Mouse (Mus musculus) heart, postnatal 0 days (tissue): ENCODE data around the gene Dnaaf1. TPM values are rescaled to one million over a fixed set of nuclear protein-coding genes. Genes with fewer than 3 reads are reported as not detected.

Experiments
- ATAC-seq: fragments of 200-750 bp; cut with Nextera tagmentation; 2 replicates; pipeline ENCODE4 v1.8.0; 2017; ENCODE audit warnings: low read depth, moderate number of reproducible peaks, moderate library complexity; ENCODE audit not compliant: insufficient read depth
- DNase-seq: peaks from one replicate; pipeline ENCODE4 v3.0.0-alpha.2; 2016; ENCODE audit warnings: low spot score
- H3K27ac ChIP-seq: fragments of 300-500 bp; sonication (generic); 2 replicates; pipeline ENCODE4 v1.5.1; 2014; ENCODE audit warnings: low read depth, mild to moderate bottlenecking
- H3K27me3 ChIP-seq: fragments of 300-500 bp; sonication (generic); 2 replicates; pipeline ENCODE4 v1.6.1; 2014; ENCODE audit warnings: low read length, mixed read lengths; ENCODE audit not compliant: control insufficient read depth, insufficient read depth
- H3K36me3 ChIP-seq: fragments of 300-500 bp; sonication (generic); replicated peaks from 2 replicates; pipeline ENCODE4 v1.6.1; 2014; ENCODE audit warnings: low read length, mixed read lengths; ENCODE audit not compliant: control insufficient read depth, insufficient read depth
- H3K4me1 ChIP-seq: fragments of 300-500 bp; sonication (generic); 2 replicates; pipeline ENCODE4 v1.6.1; 2014; ENCODE audit warnings: antibody characterized with exemption; ENCODE audit not compliant: control insufficient read depth, insufficient read depth
- H3K4me2 ChIP-seq: fragments of 300-500 bp; sonication (generic); 2 replicates; pipeline ENCODE4 v1.6.1; 2014; ENCODE audit warnings: low read depth, mild to moderate bottlenecking, low read length, moderate library complexity
- H3K4me3 ChIP-seq: fragments of 300-500 bp; sonication (generic); 2 replicates; pipeline ENCODE4 v1.5.1; 2014; ENCODE audit warnings: low read depth, low read length
- H3K9ac ChIP-seq: fragments of 300-500 bp; sonication (generic); replicated peaks from 2 replicates; pipeline ENCODE4 v1.6.1; 2014; ENCODE audit warnings: low read depth, low read length, mixed read lengths
- H3K9me3 ChIP-seq: fragments of 300-500 bp; sonication (generic); replicated peaks from 2 replicates; pipeline ENCODE4 v1.6.1; 2016; ENCODE audit warnings: low read length; ENCODE audit not compliant: control insufficient read depth
- CTCF ChIP-seq: IDR thresholded peaks from 2 replicates; pipeline ENCODE4 v1.5.1; 2016; ENCODE audit warnings: antibody characterized with exemption, control low read depth, low read depth
- EP300 ChIP-seq: IDR thresholded peaks from 2 replicates; pipeline ENCODE4 v1.6.1; 2016; ENCODE audit warnings: antibody characterized with exemption, low read depth
- WGBS: fragments of 180-500 bp; shearing (Covaris S2); extraction: QIAGEN DNeasy Blood & Tissue Kit; methylation state at CpG from one replicate; pipeline ENCODE4 v1.1.7; 2014; 5-methylcytosine and 5-hydroxymethylcytosine counted together
- polyA plus RNA-seq: library from polyadenylated mRNA; unstranded; fragments of >200 nt; fragmentation: Nextera tagmentation; extraction: Ambion mirVana; gene quantifications from 2 replicates; pipeline ENCODE4 v1.2.1, GENCODE M21; 2015
- total RNA-seq: library from RNA; depleted of rRNA; stranded (reverse); fragments of >200 nt; gene quantifications from 2 replicates; pipeline ENCODE4 v1.2.3, GENCODE M21; 2014; ENCODE audit warnings: low replicate concordance; rRNA removed

The Dnaaf1 gene
- total and polyA plus RNA-seq, 2 experiments from 2014 or later, result 0.07 TPM; not detected in 1

DNA sequence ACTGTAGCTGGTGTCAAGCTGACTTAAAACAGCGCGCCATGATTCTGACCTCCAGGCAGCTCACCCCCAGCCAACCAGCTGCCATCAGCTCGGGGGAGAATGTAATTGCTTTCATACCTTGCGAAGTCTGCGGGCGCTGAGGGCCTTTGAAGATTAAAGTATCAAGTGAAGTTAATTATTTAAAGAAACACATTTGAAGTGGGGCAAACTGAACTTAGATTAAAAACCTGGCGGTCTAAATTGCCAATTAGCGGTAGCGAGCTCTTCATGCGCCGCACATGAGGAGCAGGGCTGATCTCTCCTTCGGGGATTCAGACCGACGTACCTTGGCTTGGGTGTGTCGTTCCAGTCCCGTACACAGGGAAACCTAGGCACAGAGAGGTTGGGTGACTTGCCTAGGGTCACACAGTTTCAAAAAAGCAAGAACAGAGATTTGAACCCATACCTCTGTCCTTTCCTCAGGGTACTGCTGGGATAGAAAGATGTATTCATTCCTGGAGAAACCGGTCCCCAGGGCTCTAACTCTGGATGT lies 69.5 kb downstream of the Dnaaf1 start:
- H3K27ac ChIP-seq, result no peak overlapping the region
- DNase-seq (no peak), ATAC-seq (no peak)
- TF ChIP-seq CTCF (no peak), EP300 (no peak)
- H3K27me3 ChIP-seq, result no peaks in the 10 kb centered on the region
- no peaks in the 10 kb centered on the region for H3K36me3 ChIP-seq
- 79% methylated on average over 17 of the region's 17 CpGs for WGBS
- H3K4me3 ChIP-seq, result no peak overlapping the region
- no peaks in the 10 kb centered on the region for H3K9me3 ChIP-seq
- no peak overlapping the region for H3K9ac ChIP-seq
- no peaks in the 10 kb centered on the region for H3K4me1 ChIP-seq
- no peak overlapping the region for H3K4me2 ChIP-seq

DNA sequence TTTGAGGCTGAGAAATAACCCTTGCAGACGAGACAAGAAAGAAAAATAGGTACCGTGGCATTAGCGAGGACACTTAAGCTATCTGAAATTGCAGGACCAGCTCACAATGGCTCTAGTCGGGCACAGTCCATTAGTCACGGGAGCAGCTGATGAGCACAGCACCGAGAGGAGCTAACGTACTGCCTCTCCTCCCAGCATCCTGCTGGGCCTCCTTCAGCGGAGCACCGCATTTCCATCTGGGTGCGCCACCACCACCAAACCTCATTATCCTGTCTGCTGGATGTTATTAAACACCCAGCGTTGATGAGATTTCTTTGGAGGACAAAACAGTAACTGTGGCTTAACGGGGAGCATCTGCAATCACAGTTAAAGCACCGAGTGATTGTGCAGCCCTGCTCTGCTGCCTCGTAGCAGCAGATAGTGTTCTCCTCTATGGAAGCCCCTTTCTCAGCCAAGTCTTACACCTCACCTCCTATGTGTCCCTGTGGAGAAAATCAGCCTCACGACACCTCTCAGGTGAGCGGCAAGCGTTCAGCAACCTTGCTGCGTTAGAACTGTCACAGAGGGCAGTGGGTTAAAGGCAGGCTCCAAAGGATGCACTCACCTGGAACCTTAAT lies 70.1 kb downstream of the Dnaaf1 start:
- 63% methylated on average over 18 of the region's 18 CpGs for WGBS
- no peaks in the 10 kb centered on the region for H3K4me1 ChIP-seq
- H3K9ac ChIP-seq, result no peak overlapping the region
- no peak for ATAC-seq
- no peaks in the 10 kb centered on the region for H3K27me3 ChIP-seq
- no peaks in the 10 kb centered on the region for H3K9me3 ChIP-seq
- TF ChIP-seq CTCF, result no peak
- no peak for TF ChIP-seq EP300
- no peak for DNase-seq
- no peak overlapping the region for H3K27ac ChIP-seq
- no peaks in the 10 kb centered on the region for H3K36me3 ChIP-seq
- no peak overlapping the region for H3K4me2 ChIP-seq
- H3K4me3 ChIP-seq, result no peak overlapping the region

DNA sequence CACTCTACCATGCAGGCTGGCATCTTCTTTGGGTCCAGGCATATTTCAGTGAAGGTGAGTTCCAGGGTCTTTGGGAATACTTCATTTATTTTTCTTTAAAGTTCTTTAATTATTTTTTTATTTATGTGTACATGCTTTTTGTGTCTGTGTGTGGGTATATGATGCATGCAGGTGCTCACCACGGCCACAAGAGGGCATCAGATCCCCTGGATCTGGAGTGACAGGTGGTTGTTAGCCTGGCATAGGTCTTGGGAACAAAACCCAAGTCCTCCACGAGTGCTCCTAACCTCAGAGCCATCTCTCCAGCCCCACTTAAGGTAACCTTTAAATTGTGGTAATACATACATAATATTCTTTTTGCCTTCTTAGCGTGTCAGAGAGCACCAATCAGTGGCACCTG lies 71.2 kb downstream of the Dnaaf1 start:
- DNase-seq (no peak), ATAC-seq (no peak)
- Histone ChIP-seq H3K9ac (no peak overlapping the region), H3K9me3 (no peaks in the 10 kb centered on the region), H3K27me3 (no peaks in the 10 kb centered on the region), H3K4me2 (no peak overlapping the region), H3K4me1 (no peaks in the 10 kb centered on the region), H3K4me3 (no peak overlapping the region), H3K36me3 (no peaks in the 10 kb centered on the region), H3K27ac (no peak overlapping the region)
- 74% methylated on average over 3 of the region's 3 CpGs for WGBS
- TF ChIP-seq CTCF (peak; percentile 2; the same call in 1 of the 2 replicates), EP300 (no peak)

DNA sequence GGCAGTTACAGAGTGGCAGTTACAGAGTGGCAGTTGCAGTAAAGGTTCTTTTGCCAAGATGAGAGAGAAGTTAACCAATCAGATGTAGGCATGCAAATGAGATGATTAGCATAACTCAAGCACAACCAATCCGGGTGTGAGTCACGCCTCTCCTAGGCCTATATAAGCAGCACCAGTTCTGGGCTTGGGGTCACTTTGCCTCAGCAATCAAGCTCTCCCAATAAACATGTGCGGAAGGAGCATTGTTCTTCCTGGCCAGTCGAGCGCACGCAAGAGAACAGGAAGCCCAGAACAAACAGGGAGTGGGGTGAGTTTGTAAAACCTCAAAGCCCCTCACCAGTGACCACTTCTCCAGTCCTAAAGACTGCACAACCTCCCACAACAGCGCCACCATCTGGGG lies 71.8 kb downstream of the Dnaaf1 start:
- H3K9ac ChIP-seq, result no peak overlapping the region
- no peak for ATAC-seq
- 82% methylated on average over 7 of the region's 7 CpGs for WGBS
- no peak for DNase-seq
- no peaks in the 10 kb centered on the region for H3K27me3 ChIP-seq
- no peaks in the 10 kb centered on the region for H3K36me3 ChIP-seq
- H3K9me3 ChIP-seq, result no peaks in the 10 kb centered on the region
- H3K4me1 ChIP-seq, result no peaks in the 10 kb centered on the region
- H3K27ac ChIP-seq, result no peak overlapping the region
- no peak overlapping the region for H3K4me3 ChIP-seq
- no peak for TF ChIP-seq CTCF
- TF ChIP-seq EP300, result no peak
- H3K4me2 ChIP-seq, result no peak overlapping the region

Other genes starting within 250 kb of the Dnaaf1 start
- 131 and 134 TPM in 2 replicates for gene Hsbp1, start 230.7 kb upstream of the Dnaaf1 start, total RNA-seq
- gene Hsbp1, start 230.7 kb upstream of the Dnaaf1 start, polyA plus RNA-seq, result 328 and 340 TPM in 2 replicates
- 72.2 and 109 TPM in 2 replicates for gene Mlycd, start 180.4 kb upstream of the Dnaaf1 start, total RNA-seq
- 75.1 and 77.5 TPM in 2 replicates for gene Mlycd, start 180.4 kb upstream of the Dnaaf1 start, polyA plus RNA-seq
- gene Osgin1, start 141.1 kb upstream of the Dnaaf1 start, total RNA-seq, result not detected in 2 replicates
- gene Osgin1, start 141.1 kb upstream of the Dnaaf1 start, polyA plus RNA-seq, result 0.38 and 1.0 TPM in 2 replicates
- gene Necab2, start 128.5 kb upstream of the Dnaaf1 start, total RNA-seq, result not detected in 2 replicates
- gene Necab2, start 128.5 kb upstream of the Dnaaf1 start, polyA plus RNA-seq, result 0.07 TPM in 1 of 2 replicates, not detected in the other
- not detected in 2 replicates for gene Slc38a8, start 73.5 kb upstream of the Dnaaf1 start, total RNA-seq
- gene Slc38a8, start 73.5 kb upstream of the Dnaaf1 start, polyA plus RNA-seq, result not detected in 2 replicates
- 62.1 and 68.7 TPM in 2 replicates for gene Mbtps1, start 16.5 kb upstream of the Dnaaf1 start, total RNA-seq
- gene Mbtps1, start 16.5 kb upstream of the Dnaaf1 start, polyA plus RNA-seq, result 36.9 and 37.1 TPM in 2 replicates
- gene Hsdl1, start 52 bp upstream of the Dnaaf1 start, total RNA-seq, result 25.0 and 36.3 TPM in 2 replicates
- gene Hsdl1, start 52 bp upstream of the Dnaaf1 start, polyA plus RNA-seq, result 20.6 and 21.2 TPM in 2 replicates
- 5.3 and 5.6 TPM in 2 replicates for gene Taf1c, start 30.0 kb downstream of the Dnaaf1 start, total RNA-seq
- gene Taf1c, start 30.0 kb downstream of the Dnaaf1 start, polyA plus RNA-seq, result 3.4 and 3.7 TPM in 2 replicates
- gene Adad2, start 37.5 kb downstream of the Dnaaf1 start, total RNA-seq, result not detected in 2 replicates
- gene Adad2, start 37.5 kb downstream of the Dnaaf1 start, polyA plus RNA-seq, result not detected in 2 replicates
- not detected in 2 replicates for gene Kcng4, start 60.4 kb downstream of the Dnaaf1 start, total RNA-seq
- gene Kcng4, start 60.4 kb downstream of the Dnaaf1 start, polyA plus RNA-seq, result 0.04 and 0.10 TPM in 2 replicates
- 44.1 and 55.0 TPM in 2 replicates for gene Wfdc1, start 91.1 kb downstream of the Dnaaf1 start, total RNA-seq
- gene Wfdc1, start 91.1 kb downstream of the Dnaaf1 start, polyA plus RNA-seq, result 21.0 and 22.4 TPM in 2 replicates
- gene Atp2c2, start 124.8 kb downstream of the Dnaaf1 start, total RNA-seq, result not detected in 2 replicates
- 0.12 and 0.21 TPM in 2 replicates for gene Atp2c2, start 124.8 kb downstream of the Dnaaf1 start, polyA plus RNA-seq
- gene Tldc1, start 203.2 kb downstream of the Dnaaf1 start, total RNA-seq, result 17.7 and 28.6 TPM in 2 replicates
- gene Tldc1, start 203.2 kb downstream of the Dnaaf1 start, polyA plus RNA-seq, result 12.1 and 14.2 TPM in 2 replicates